Mouse (Mus musculus) bone marrow, adult 2 months (tissue): ENCODE data around the gene Tmbim6. TPM values are rescaled to one million over a fixed set of nuclear protein-coding genes. Genes with fewer than 3 reads are reported as not detected.

Experiments used
- H3K27ac ChIP-seq: fragments of 200-500 bp; 2 replicates; pipeline ENCODE4 v1.5.1; 2012; ENCODE audit warnings: low read depth, mild to moderate bottlenecking, control low read depth, inconsistent platforms, low read length; ENCODE audit not compliant: control insufficient read depth, poor library complexity, insufficient read depth
- H3K4me1 ChIP-seq: fragments of 200-500 bp; 2 replicates; pipeline ENCODE4 v1.6.1; 2011; ENCODE audit warnings: low read length; ENCODE audit not compliant: control insufficient read depth, insufficient read depth
- H3K4me3 ChIP-seq: fragments of 200-500 bp; replicated peaks from 2 replicates; pipeline ENCODE3; 2011; ENCODE audit warnings: mild to moderate bottlenecking, low read depth, low read length, control low read depth; ENCODE audit not compliant: control insufficient read depth
- CTCF ChIP-seq: fragments of 200-500 bp; IDR thresholded peaks from 2 replicates; pipeline ENCODE4 v1.5.1; 2011; ENCODE audit warnings: low read length, control low read depth; ENCODE audit not compliant: control insufficient read depth, insufficient read depth
- POLR2A ChIP-seq: fragments of 200-500 bp; IDR thresholded peaks from 2 replicates; pipeline ENCODE4 v1.6.1; 2011; ENCODE audit warnings: low read depth, mild to moderate bottlenecking, control low read depth, low read length, borderline replicate concordance; ENCODE audit not compliant: control insufficient read depth
- WGBS: fragments of 180-500 bp; shearing (Covaris S2); methylation state at CpG from one replicate; pipeline ENCODE4 v1.1.7; 2018; 5-methylcytosine and 5-hydroxymethylcytosine counted together
- polyA plus RNA-seq: library from polyadenylated mRNA; stranded (reverse); fragments of >200 nt; gene quantifications from 2 replicates; pipeline ENCODE4 v1.2.4, GENCODE M21; 2011; ENCODE audit warnings: low replicate concordance; ENCODE audit not compliant: missing spikeins, insufficient read depth, insufficient read length

The Tmbim6 gene
- polyA plus RNA-seq, 1 experiment: 146 TPM

- 18% methylated on average over 7 of the region's 7 CpGs for WGBS
- TF ChIP-seq CTCF (no peak), POLR2A (no peak)
- no peak overlapping the region; the same call in 1 of the 2 replicates for H3K27ac ChIP-seq
- H3K4me3 ChIP-seq: peak overlapping the region; percentile 37
- no peaks in the 10 kb centered on the region; the same call in 1 of the 2 replicates for H3K4me1 ChIP-seq
Observed at GRCm38 (mm10) chr15:99456338-99456962, 63.8 kb downstream of the Tmbim6 start.

- under 1% methylated on average over 43 of the region's 43 CpGs for whole genome bisulfite sequencing
- TF ChIP-seq POLR2A: no peak
- TF ChIP-seq CTCF: no peak
- Histone ChIP-seq H3K4me3 (peak overlapping the region; percentile 70), H3K4me1 (no peaks in the 10 kb centered on the region; the same call in 1 of the 2 replicates), H3K27ac (no peak overlapping the region)
Observed at GRCm38 (mm10) chr15:99456963-99457605, 64.4 kb downstream of the Tmbim6 start.

DNA sequence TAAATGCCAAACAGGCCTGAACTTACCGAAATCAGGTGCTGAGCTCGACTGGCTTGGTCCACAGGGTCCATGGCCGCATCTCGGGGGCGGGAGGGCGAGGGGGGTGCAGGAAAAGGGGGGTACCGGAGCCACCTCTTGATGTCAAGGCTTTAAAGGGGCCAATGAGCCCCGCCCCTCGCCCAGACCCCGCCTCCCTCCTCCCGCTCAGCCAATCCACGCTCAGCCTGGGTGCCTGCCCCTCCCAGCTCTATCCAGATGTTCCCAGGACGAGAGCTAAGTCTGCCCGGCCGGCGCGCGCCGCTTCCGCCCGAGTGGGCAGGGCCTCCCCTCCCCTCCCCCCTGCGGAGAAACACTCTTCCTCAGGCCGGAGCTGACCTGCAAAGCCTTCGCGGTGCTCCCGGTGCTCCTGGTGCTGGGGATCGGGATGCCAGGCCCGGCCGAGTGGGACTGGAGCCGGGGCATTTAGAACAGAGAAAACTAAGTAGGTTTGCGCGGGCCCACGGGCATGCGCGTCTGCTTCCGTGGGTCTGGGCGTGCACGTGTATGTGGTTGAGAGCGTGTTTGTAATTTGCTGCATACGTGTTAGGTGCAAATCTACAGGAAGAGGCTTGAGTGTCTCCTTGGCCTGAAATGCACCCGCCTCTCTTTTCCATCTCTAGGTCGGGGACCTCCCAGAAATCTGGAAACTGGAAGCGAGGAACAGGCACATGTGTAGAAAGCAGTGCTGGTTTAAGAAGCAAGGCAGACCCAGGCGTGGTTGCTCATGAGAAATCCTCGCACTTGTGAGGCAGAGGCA lies 65.1 kb downstream of the Tmbim6 start, which contains the start of gene Nckap5l:
Gene Nckap5l (minus strand): TSS at position 143 of the 796 bp plus-strand sequence.
- no peak for TF ChIP-seq CTCF
- no peak; the same call in 1 of the 2 replicates for TF ChIP-seq POLR2A

More for the DNA sequence above, 65.1 kb downstream of the Tmbim6 start, which contains the start of gene Nckap5l:
- under 1% methylated on average over 45 of the region's 45 CpGs for WGBS
- Histone ChIP-seq H3K4me3 (peak within 1 kb of the TSS; percentile 79), H3K4me1 (no peaks in the 10 kb centered on the region; the same call in 1 of the 2 replicates), H3K27ac (no peak within 1 kb of the TSS; the same call in 1 of the 2 replicates)

Other genes starting within 250 kb of the Tmbim6 start
- gene Kcnh3, start 168.0 kb upstream of the Tmbim6 start, polyA plus RNA-seq: 0.47 TPM in 1 of 2 replicates, not detected in the other
- 31.9 and 39.0 TPM in 2 replicates for gene Mcrs1, start 140.9 kb upstream of the Tmbim6 start, polyA plus RNA-seq
- gene Prpf40b, start 97.8 kb upstream of the Tmbim6 start, polyA plus RNA-seq: 7.9 and 16.0 TPM in 2 replicates
- gene Fam186b, start 97.0 kb upstream of the Tmbim6 start, polyA plus RNA-seq: not detected in 2 replicates
- 13.0 and 17.7 TPM in 2 replicates for gene Fmnl3, start 22.4 kb upstream of the Tmbim6 start, polyA plus RNA-seq
- 2.2 and 4.0 TPM in 2 replicates for gene Nckap5l, start 64.9 kb downstream of the Tmbim6 start, polyA plus RNA-seq
- gene Bcdin3d, start 81.8 kb downstream of the Tmbim6 start, polyA plus RNA-seq: 7.2 and 13.4 TPM in 2 replicates
- gene Faim2, start 135.3 kb downstream of the Tmbim6 start, polyA plus RNA-seq: 0.35 TPM in 1 of 2 replicates, not detected in the other
- gene Aqp2, start 186.2 kb downstream of the Tmbim6 start, polyA plus RNA-seq: not detected in 2 replicates
- not detected in 2 replicates for gene Aqp5, start 197.9 kb downstream of the Tmbim6 start, polyA plus RNA-seq
- gene Aqp6, start 208.5 kb downstream of the Tmbim6 start, polyA plus RNA-seq: not detected in 2 replicates